Mouse (Mus musculus) heart, embryonic 16.5 days (tissue): Measurements from ENCODE around the gene Uchl4. TPM values are rescaled to one million over a fixed set of nuclear protein-coding genes. Genes with fewer than 3 reads are reported as not detected.

Experiments used
- ATAC-seq: fragments of 200-750 bp; cut with Nextera tagmentation; replicated peaks from 2 replicates; pipeline ENCODE4 v1.8.0; 2017; ENCODE audit warnings: moderate number of reproducible peaks; ENCODE audit not compliant: insufficient read depth, low FRiP score; ENCODE audit errors: extremely low read depth
- H3K27ac ChIP-seq: fragments of 300-500 bp; sonication (generic); 2 replicates; pipeline ENCODE4 v1.5.1; 2014; ENCODE audit warnings: mild to moderate bottlenecking, low read length, control low read depth, moderate library complexity
- H3K27me3 ChIP-seq: fragments of 300-500 bp; sonication (generic); 2 replicates; pipeline ENCODE4 v1.6.1; 2014; ENCODE audit warnings: low read length, mixed read lengths; ENCODE audit not compliant: control insufficient read depth, insufficient read depth
- H3K36me3 ChIP-seq: fragments of 300-500 bp; sonication (generic); 2 replicates; pipeline ENCODE4 v1.6.1; 2014; ENCODE audit not compliant: control insufficient read depth, insufficient read depth
- H3K4me1 ChIP-seq: fragments of 300-500 bp; sonication (generic); 2 replicates; pipeline ENCODE4 v1.6.1; 2014; ENCODE audit warnings: low read length, mixed read lengths; ENCODE audit not compliant: control insufficient read depth, insufficient read depth
- H3K4me2 ChIP-seq: fragments of 300-500 bp; sonication (generic); 2 replicates; pipeline ENCODE4 v1.6.1; 2014; ENCODE audit warnings: low read depth, mild to moderate bottlenecking, control low read depth, low read length
- H3K4me3 ChIP-seq: fragments of 300-500 bp; sonication (generic); 2 replicates; pipeline ENCODE4 v1.5.1; 2014; ENCODE audit warnings: mild to moderate bottlenecking, control low read depth, low read length
- H3K9ac ChIP-seq: fragments of 300-500 bp; sonication (generic); 2 replicates; pipeline ENCODE4 v1.6.1; 2014; ENCODE audit warnings: low read length, control low read depth
- H3K9me3 ChIP-seq: fragments of 300-500 bp; sonication (generic); replicated peaks from 2 replicates; pipeline ENCODE4 v1.6.1; 2016; ENCODE audit warnings: low read length; ENCODE audit not compliant: control insufficient read depth
- WGBS: fragments of 180-500 bp; shearing (Covaris S2); extraction: QIAGEN DNeasy Blood & Tissue Kit; methylation state at CpG from one replicate; pipeline ENCODE4 v1.1.7; 2014; 5-methylcytosine and 5-hydroxymethylcytosine counted together
- polyA plus RNA-seq: library from polyadenylated mRNA; unstranded; fragments of >200 nt; fragmentation: Nextera tagmentation; extraction: Ambion mirVana; gene quantifications from 2 replicates; pipeline ENCODE4 v1.2.1, GENCODE M21; 2015

Gene Uchl4
- polyA plus RNA-seq, 1 experiment from 2014 or later, result 3.4 TPM

DNA sequence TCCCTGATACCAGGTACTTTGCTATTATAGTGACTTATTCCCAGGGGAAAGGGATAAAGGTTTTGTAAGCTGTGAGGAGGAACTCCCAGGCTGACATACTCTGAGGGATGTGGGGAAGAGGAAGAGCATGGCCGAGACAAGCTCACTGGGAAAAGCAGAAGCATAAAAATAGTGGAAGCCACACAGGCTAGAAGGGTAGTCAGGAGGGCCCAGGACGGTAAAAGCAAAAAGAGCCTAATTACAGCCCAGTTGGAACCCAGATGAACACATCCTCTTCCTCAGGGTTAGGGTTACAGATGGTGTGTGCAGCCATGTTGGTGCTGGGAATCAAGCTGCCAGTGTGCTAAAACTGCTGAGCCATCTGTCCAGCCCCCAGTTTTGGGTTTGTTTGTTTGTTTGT lies 12.9 kb upstream of the Uchl4 start:
- Histone ChIP-seq H3K27me3 (no peaks in the 10 kb centered on the region), H3K4me2 (no peak overlapping the region), H3K4me3 (no peak overlapping the region), H3K36me3 (no peaks in the 10 kb centered on the region), H3K27ac (no peak overlapping the region), H3K9ac (no peak overlapping the region), H3K4me1 (peaks cover 15% of the 10 kb centered on the region), H3K9me3 (no peaks in the 10 kb centered on the region)
- no peak for ATAC-seq
- 64% methylated on average over 2 of the region's 2 CpGs for WGBS

DNA sequence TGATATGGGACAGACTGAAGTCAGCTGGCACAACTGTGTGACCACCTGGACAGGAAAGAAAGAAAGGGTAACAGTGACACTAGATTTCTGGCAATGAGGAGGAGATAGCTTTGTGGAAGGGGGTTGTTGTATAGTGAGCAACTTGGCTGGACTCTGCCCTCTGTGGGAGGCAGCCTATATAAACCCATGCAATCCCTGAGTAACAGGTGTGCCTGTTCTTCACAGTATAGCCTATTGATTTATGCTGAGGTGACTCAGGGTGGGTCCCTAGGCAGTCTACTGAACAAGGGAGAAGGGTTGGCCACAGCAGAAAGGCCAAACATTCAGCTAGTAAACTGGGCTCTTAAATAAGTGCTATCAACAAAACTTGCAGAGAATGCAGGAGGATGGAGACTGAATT lies 9.2 kb upstream of the Uchl4 start:
- H3K27me3 ChIP-seq, result no peaks in the 10 kb centered on the region
- H3K27ac ChIP-seq, result no peak overlapping the region
- H3K9ac ChIP-seq, result no peak overlapping the region
- peaks cover 16% of the 10 kb centered on the region for H3K4me1 ChIP-seq
- ATAC-seq, result no peak
- no peak overlapping the region for H3K4me3 ChIP-seq
- no peaks in the 10 kb centered on the region for H3K36me3 ChIP-seq
- H3K4me2 ChIP-seq, result no peak overlapping the region
- H3K9me3 ChIP-seq, result no peaks in the 10 kb centered on the region

DNA sequence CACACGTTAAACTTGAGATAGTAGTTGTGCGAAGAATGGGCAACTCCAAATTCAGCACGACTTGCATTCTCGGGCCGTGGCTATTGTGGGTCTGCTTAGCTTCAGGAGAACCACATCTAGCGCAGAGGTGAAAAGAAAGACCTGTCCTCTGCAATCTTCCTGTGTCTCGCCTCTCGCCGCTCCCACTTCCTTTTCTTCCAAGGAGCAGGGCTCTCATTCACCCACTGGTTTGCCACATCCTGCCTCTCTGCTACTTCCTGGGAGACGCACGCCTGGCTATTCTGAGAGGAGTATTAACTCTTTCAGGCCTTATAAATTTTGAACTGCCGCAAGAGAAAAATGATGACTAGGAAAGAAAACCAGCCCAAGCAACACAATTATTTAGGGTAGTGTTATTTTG lies 7.3 kb upstream of the Uchl4 start:
- Histone ChIP-seq H3K9me3 (no peaks in the 10 kb centered on the region), H3K4me3 (no peak overlapping the region), H3K4me2 (no peak overlapping the region), H3K27ac (no peak overlapping the region), H3K9ac (no peak overlapping the region), H3K27me3 (no peaks in the 10 kb centered on the region), H3K4me1 (peaks cover 32% of the 10 kb centered on the region), H3K36me3 (no peaks in the 10 kb centered on the region)
- 53% methylated on average over 12 of the region's 12 CpGs for WGBS
- ATAC-seq, result no peak

DNA sequence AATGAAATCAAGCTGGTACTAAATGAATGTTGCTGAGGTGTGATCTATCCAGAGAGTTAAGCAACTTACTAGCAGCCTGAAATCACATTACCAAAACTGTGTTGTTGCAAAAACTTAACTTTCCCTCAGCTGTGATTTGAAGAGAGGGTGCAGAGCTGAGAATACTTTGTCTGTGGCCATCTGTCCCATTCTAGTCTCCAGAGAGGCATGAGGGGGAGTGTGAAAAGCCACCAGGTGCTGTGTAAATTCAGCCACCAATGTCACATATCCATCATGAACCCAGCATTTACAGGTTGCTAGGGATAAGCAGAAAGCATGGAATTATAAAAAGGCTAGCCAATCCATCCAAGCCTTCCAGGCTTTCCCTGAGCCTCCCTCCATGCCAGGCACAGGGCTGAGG lies 6.0 kb upstream of the Uchl4 start:
- no peaks in the 10 kb centered on the region for H3K27me3 ChIP-seq
- no peak overlapping the region for H3K27ac ChIP-seq
- H3K4me1 ChIP-seq, result peaks cover 32% of the 10 kb centered on the region
- no peak for ATAC-seq
- H3K9ac ChIP-seq, result no peak overlapping the region
- no peaks in the 10 kb centered on the region for H3K36me3 ChIP-seq
- H3K4me3 ChIP-seq, result no peak overlapping the region
- no peak overlapping the region for H3K4me2 ChIP-seq
- H3K9me3 ChIP-seq, result no peaks in the 10 kb centered on the region

DNA sequence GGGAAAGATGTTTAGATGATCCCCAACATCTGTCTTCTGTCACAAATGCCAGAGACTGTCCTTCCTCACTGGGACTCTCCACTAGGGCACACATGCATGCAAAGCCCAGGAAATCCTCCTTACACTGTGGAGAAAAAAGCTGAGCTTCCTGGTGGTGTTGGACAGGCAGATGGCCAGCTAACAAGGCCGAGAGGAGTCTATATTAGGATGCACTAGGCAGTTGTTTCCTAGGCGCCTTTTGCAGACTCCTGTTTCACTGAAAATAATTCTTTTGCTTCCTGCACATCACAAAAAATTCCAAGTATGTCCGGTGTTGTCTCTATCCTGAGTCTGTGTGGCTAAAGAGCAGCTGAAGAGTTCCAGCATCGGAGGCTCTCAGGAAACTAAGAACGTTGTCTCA lies 3.8 kb upstream of the Uchl4 start:
- Histone ChIP-seq H3K4me2 (no peak overlapping the region), H3K4me3 (no peak overlapping the region), H3K9ac (0 out of 2 replicates have a peak overlapping the region, but pooled peaks have one; percentile 17), H3K36me3 (no peaks in the 10 kb centered on the region), H3K27ac (peak overlapping the region; percentile 66), H3K9me3 (no peaks in the 10 kb centered on the region), H3K4me1 (peaks cover 24% of the 10 kb centered on the region), H3K27me3 (no peaks in the 10 kb centered on the region)
- WGBS, result 30% methylated on average over 5 of the region's 5 CpGs
- ATAC-seq, result 0 out of 2 replicates have a peak, but pooled peaks have one; percentile 18

DNA sequence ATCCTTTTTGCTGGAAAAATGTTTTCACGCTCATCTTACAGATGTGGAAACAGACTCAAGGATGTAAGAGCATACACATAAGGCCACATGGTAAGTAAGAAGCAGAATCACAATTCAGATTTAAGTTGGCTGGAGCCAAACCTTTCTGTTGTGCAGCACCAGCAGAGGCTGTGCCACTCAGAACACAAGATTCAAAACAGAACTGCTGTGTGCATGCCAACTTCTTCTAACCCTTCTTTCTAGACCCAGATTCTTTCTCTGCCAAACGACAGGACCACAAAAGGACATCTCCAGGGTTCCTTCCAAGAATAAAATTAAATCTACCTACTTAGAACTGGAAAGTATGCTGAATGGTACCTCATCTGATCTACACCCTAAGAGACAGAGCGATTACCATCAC lies 3.3 kb upstream of the Uchl4 start:
- WGBS, result 68% methylated on average over 3 of the region's 3 CpGs

DNA sequence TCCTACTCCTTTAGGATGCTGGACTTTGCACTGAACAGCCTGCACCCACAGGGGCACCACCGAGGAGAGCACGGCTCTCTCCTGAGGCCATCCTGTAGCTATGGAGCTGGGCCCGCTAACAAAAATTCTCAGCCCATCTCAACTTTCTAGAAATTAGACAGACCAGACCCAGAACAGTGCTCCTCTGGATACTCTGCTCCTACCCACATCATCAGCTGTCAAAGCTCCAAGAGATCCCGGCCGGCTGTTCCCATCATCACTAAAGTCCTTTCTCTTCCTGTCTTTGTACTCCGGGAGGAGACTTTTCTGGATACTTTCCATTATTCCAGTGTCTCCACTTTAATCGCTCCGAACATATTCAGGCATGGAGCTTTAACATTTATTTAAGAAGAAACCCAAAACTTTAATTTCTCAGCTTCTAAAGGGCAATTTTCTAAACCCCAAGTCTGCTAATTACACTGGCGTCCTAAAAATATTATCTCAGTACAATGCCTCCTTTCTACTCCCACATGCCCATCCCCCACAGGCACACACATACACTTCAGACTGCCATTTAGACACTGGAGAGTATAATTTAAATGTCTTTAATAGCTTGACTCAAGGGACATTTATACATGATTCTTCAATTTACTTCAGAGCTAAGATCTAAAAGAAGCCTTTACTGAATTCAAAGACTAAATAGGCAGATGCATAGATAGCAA lies 2.6 kb upstream of the Uchl4 start:
- Histone ChIP-seq H3K4me2 (no peak overlapping the region), H3K27me3 (no peaks in the 10 kb centered on the region), H3K27ac (peak overlapping the region; percentile 66), H3K36me3 (no peaks in the 10 kb centered on the region), H3K9me3 (no peaks in the 10 kb centered on the region), H3K4me3 (no peak overlapping the region), H3K9ac (no peak overlapping the region), H3K4me1 (peaks cover 20% of the 10 kb centered on the region)
- 46% methylated on average over 9 of the region's 9 CpGs for WGBS
- 0 out of 2 replicates have a peak, but pooled peaks have one; percentile 28 for ATAC-seq

More for the DNA sequence above, 3.3 kb upstream of the Uchl4 start:
- Histone ChIP-seq H3K4me2 (no peak overlapping the region), H3K9me3 (no peaks in the 10 kb centered on the region), H3K4me3 (no peak overlapping the region), H3K27me3 (no peaks in the 10 kb centered on the region), H3K36me3 (no peaks in the 10 kb centered on the region), H3K9ac (no peak overlapping the region), H3K27ac (peak overlapping the region; percentile 66), H3K4me1 (peaks cover 21% of the 10 kb centered on the region)
- no peak for ATAC-seq

DNA sequence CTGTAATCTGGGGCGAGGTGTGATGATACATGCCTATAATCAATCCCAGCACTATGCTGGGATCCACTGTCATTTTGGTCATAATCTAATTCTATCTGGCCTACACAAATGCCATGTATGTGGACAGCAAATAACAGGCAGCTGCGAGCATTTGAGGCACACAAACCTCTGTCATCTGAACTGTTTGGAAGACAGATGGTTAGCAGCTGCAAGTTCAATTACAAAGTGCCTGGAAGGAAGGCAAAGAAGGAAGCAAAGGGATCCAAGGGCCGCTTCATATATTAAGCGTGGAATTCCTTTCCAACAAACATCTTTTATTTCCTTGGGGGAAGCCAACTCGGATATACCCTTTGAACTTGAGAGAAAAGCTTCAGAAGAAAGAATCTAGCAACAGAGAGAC lies 1.3 kb upstream of the Uchl4 start:
- H3K36me3 ChIP-seq, result no peaks in the 10 kb centered on the region
- no peaks in the 10 kb centered on the region for H3K9me3 ChIP-seq
- peak overlapping the region; percentile 47 for H3K27ac ChIP-seq
- no peak for ATAC-seq
- H3K4me1 ChIP-seq, result peaks cover 20% of the 10 kb centered on the region
- no peaks in the 10 kb centered on the region for H3K27me3 ChIP-seq
- 67% methylated on average over 5 of the region's 5 CpGs for WGBS
- H3K4me3 ChIP-seq, result no peak overlapping the region
- H3K9ac ChIP-seq, result no peak overlapping the region
- H3K4me2 ChIP-seq, result no peak overlapping the region

DNA sequence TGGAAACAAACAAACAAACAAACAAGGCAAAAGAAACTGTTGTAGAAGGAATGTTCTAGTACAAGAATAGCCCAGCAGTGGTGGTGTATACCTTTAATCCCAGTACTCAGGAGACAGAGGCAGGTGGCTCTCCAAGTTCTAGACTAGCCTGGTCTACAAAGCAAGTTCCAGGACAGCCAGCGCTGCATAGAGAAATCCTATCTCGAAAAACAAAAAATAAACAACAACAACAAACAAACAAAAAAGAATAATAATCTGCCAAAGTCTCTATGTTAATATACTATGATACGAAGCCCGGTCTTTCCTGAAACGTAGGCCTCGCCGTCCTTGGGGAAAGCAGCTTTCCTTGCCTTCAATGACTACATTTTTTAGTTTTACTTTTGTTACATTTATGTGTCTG lies 1.1 kb downstream of the Uchl4 start:
- no peak overlapping the region for H3K4me3 ChIP-seq
- no peaks in the 10 kb centered on the region for H3K27me3 ChIP-seq
- no peak for ATAC-seq
- H3K4me2 ChIP-seq, result no peak overlapping the region
- no peaks in the 10 kb centered on the region for H3K9me3 ChIP-seq
- no peak overlapping the region for H3K9ac ChIP-seq
- no peaks in the 10 kb centered on the region for H3K36me3 ChIP-seq
- peaks cover 21% of the 10 kb centered on the region for H3K4me1 ChIP-seq
- WGBS, result 95% methylated on average over 7 of the region's 7 CpGs
- no peak overlapping the region for H3K27ac ChIP-seq
